Mouse (Mus musculus) liver, embryonic 15.5 days (tissue): ENCODE data around the gene Alg6. TPM values are rescaled to one million over a fixed set of nuclear protein-coding genes. Genes with fewer than 3 reads are reported as not detected.

Experiments
- ATAC-seq: fragments of 200-750 bp; cut with Nextera tagmentation; 2 replicates; pipeline ENCODE4 v1.8.0; 2017; ENCODE audit warnings: moderate number of reproducible peaks, mild to moderate bottlenecking, moderate library complexity; ENCODE audit not compliant: insufficient read depth
- H3K27ac ChIP-seq: fragments of 300-500 bp; sonication (generic); replicated peaks from 2 replicates; pipeline ENCODE4 v1.5.1; 2015; ENCODE audit warnings: mild to moderate bottlenecking, inconsistent platforms
- H3K27me3 ChIP-seq: fragments of 300-500 bp; sonication (generic); 2 replicates; pipeline ENCODE4 v1.6.1; 2015; ENCODE audit warnings: mild to moderate bottlenecking, inconsistent platforms
- H3K36me3 ChIP-seq: fragments of 300-500 bp; sonication (generic); replicated peaks from 2 replicates; pipeline ENCODE4 v1.6.1; 2015; ENCODE audit warnings: moderate library complexity, mild to moderate bottlenecking, inconsistent platforms
- H3K4me1 ChIP-seq: fragments of 300-500 bp; sonication (generic); replicated peaks from 2 replicates; pipeline ENCODE4 v1.6.1; 2015; ENCODE audit warnings: inconsistent platforms
- H3K4me2 ChIP-seq: fragments of 300-500 bp; sonication (generic); 2 replicates; pipeline ENCODE4 v1.6.1; 2015; ENCODE audit warnings: moderate library complexity, mild to moderate bottlenecking, inconsistent platforms
- H3K4me3 ChIP-seq: fragments of 300-500 bp; sonication (generic); replicated peaks from 2 replicates; pipeline ENCODE4 v1.5.1; 2015; ENCODE audit warnings: mild to moderate bottlenecking, inconsistent platforms
- H3K9ac ChIP-seq: fragments of 300-500 bp; sonication (generic); 2 replicates; pipeline ENCODE4 v1.6.1; 2015; ENCODE audit warnings: moderate library complexity, mild to moderate bottlenecking, inconsistent platforms
- H3K9me3 ChIP-seq: fragments of 300-500 bp; sonication (generic); replicated peaks from 2 replicates; pipeline ENCODE4 v1.6.1; 2016; ENCODE audit warnings: inconsistent platforms
- WGBS: fragments of 180-500 bp; shearing (Covaris S2); methylation state at CpG from one replicate; pipeline ENCODE4 v1.1.7; 2015; ENCODE audit warnings: mixed read lengths; ENCODE audit not compliant: insufficient replicate concordance; 5-methylcytosine and 5-hydroxymethylcytosine counted together
- polyA plus RNA-seq: library from polyadenylated mRNA; unstranded; fragments of >200 nt; fragmentation: Nextera tagmentation; extraction: Ambion mirVana; gene quantifications from 2 replicates; pipeline ENCODE4 v1.2.1, GENCODE M21; 2015

Alg6 gene
- polyA plus RNA-seq, 1 experiment from 2014 or later, result 10.3 TPM

GRCm38 (mm10) chr4:99725914-99726451, 10.5 kb downstream of the Alg6 start:
- H3K9me3 ChIP-seq, result peaks cover 5% of the 10 kb centered on the region; the same call in 1 of the 2 replicates
- ATAC-seq, result no peak
- no peak overlapping the region for H3K4me3 ChIP-seq
- peaks cover 50% of the 10 kb centered on the region for H3K36me3 ChIP-seq
- H3K9ac ChIP-seq, result no peak overlapping the region
- H3K4me1 ChIP-seq, result no peaks in the 10 kb centered on the region
- no peaks in the 10 kb centered on the region for H3K27me3 ChIP-seq
- no peak overlapping the region for H3K4me2 ChIP-seq
- whole genome bisulfite sequencing, result 67% methylated on average over 8 of the region's 8 CpGs
- no peak overlapping the region for H3K27ac ChIP-seq

- no peaks in the 10 kb centered on the region; the same call in 1 of the 2 replicates for H3K36me3 ChIP-seq
Observed at GRCm38 (mm10) chr4:99739836-99740235, 24.4 kb downstream of the Alg6 start.

GRCm38 (mm10) chr4:99752426-99752825, 37.0 kb downstream of the Alg6 start:
- Histone ChIP-seq H3K36me3 (peaks cover 17% of the 10 kb centered on the region), H3K27ac (no peak overlapping the region), H3K4me1 (no peaks in the 10 kb centered on the region), H3K9me3 (no peaks in the 10 kb centered on the region), H3K27me3 (no peaks in the 10 kb centered on the region), H3K4me2 (no peak overlapping the region), H3K9ac (no peak overlapping the region), H3K4me3 (no peak overlapping the region)
- no peak for ATAC-seq
- 70% methylated on average over 5 of the region's 5 CpGs for WGBS

More at GRCm38 (mm10) chr4:99739836-99740235, 24.4 kb downstream of the Alg6 start:
- Histone ChIP-seq H3K4me2 (no peak overlapping the region), H3K27ac (no peak overlapping the region), H3K4me3 (no peak overlapping the region), H3K9me3 (no peaks in the 10 kb centered on the region), H3K9ac (no peak overlapping the region), H3K27me3 (no peaks in the 10 kb centered on the region), H3K4me1 (no peaks in the 10 kb centered on the region)
- no peak for ATAC-seq
- 75% methylated on average over 7 of the region's 7 CpGs for whole genome bisulfite sequencing

- ATAC-seq, result no peak
- 55% methylated on average over 5 of the region's 5 CpGs for WGBS
- Histone ChIP-seq H3K27me3 (no peaks in the 10 kb centered on the region), H3K9ac (no peak overlapping the region), H3K4me3 (no peak overlapping the region), H3K27ac (no peak overlapping the region), H3K4me2 (no peak overlapping the region), H3K36me3 (no peaks in the 10 kb centered on the region), H3K9me3 (no peaks in the 10 kb centered on the region), H3K4me1 (no peaks in the 10 kb centered on the region)
Observed at GRCm38 (mm10) chr4:99766303-99766702, 50.8 kb downstream of the Alg6 start.

- Histone ChIP-seq H3K27me3 (no peaks in the 10 kb centered on the region), H3K27ac (no peak overlapping the region), H3K9ac (no peak overlapping the region), H3K9me3 (no peaks in the 10 kb centered on the region), H3K4me2 (no peak overlapping the region), H3K36me3 (no peaks in the 10 kb centered on the region), H3K4me1 (no peaks in the 10 kb centered on the region), H3K4me3 (no peak overlapping the region)
- ATAC-seq, result no peak
- WGBS, result 70% methylated on average over 1 of the region's 1 CpGs
Observed at GRCm38 (mm10) chr4:99766753-99767152, 51.3 kb downstream of the Alg6 start.

GRCm38 (mm10) chr4:99770555-99770954, 55.1 kb downstream of the Alg6 start:
- Histone ChIP-seq H3K4me3 (no peak overlapping the region), H3K27ac (no peak overlapping the region), H3K27me3 (no peaks in the 10 kb centered on the region), H3K9me3 (no peaks in the 10 kb centered on the region), H3K4me2 (no peak overlapping the region), H3K4me1 (no peaks in the 10 kb centered on the region), H3K36me3 (no peaks in the 10 kb centered on the region), H3K9ac (no peak overlapping the region)
- WGBS, result 86% methylated on average over 5 of the region's 5 CpGs
- ATAC-seq, result no peak

- Histone ChIP-seq H3K4me2 (no peak overlapping the region), H3K9ac (no peak overlapping the region), H3K4me3 (no peak overlapping the region), H3K9me3 (no peaks in the 10 kb centered on the region), H3K27me3 (no peaks in the 10 kb centered on the region), H3K27ac (no peak overlapping the region), H3K4me1 (no peaks in the 10 kb centered on the region), H3K36me3 (no peaks in the 10 kb centered on the region)
- ATAC-seq, result no peak
- WGBS, result 59% methylated on average over 1 of the region's 1 CpGs
Observed at GRCm38 (mm10) chr4:99773041-99773440, 57.6 kb downstream of the Alg6 start.

GRCm38 (mm10) chr4:99792365-99792764, 76.9 kb downstream of the Alg6 start:
- 34% methylated on average over 6 of the region's 6 CpGs for WGBS

More at GRCm38 (mm10) chr4:99792365-99792764, 76.9 kb downstream of the Alg6 start:
- ATAC-seq, result no peak
- H3K9ac ChIP-seq, result no peak overlapping the region
- H3K9me3 ChIP-seq, result no peaks in the 10 kb centered on the region
- no peaks in the 10 kb centered on the region for H3K36me3 ChIP-seq
- H3K4me1 ChIP-seq, result no peaks in the 10 kb centered on the region
- no peak overlapping the region for H3K4me2 ChIP-seq
- no peak overlapping the region for H3K27ac ChIP-seq
- no peaks in the 10 kb centered on the region for H3K27me3 ChIP-seq
- no peak overlapping the region for H3K4me3 ChIP-seq

Other genes with a start within 250 kb of the Alg6 start
- not detected in 2 replicates for gene Foxd3, start 59.4 kb upstream of the Alg6 start, polyA plus RNA-seq
- 2.2 and 3.6 TPM in 2 replicates for gene Efcab7, start 113.5 kb downstream of the Alg6 start, polyA plus RNA-seq
- gene Pgm1, start 213.8 kb downstream of the Alg6 start, polyA plus RNA-seq, result 104 and 146 TPM in 2 replicates
- 13.1 and 13.7 TPM in 2 replicates for gene Itgb3bp, start 214.1 kb downstream of the Alg6 start, polyA plus RNA-seq